Mouse (Mus musculus): Measurements from ENCODE around the gene Grasp.

- TF ChIP-seq EP300 (IDR thresholded peaks at IDR 0.05; ENCODE audit: low read depth) (no peak), CTCF (IDR thresholded peaks at IDR 0.05; ENCODE audit: low read depth) (no peak)
Observed at GRCm38 (mm10) chr15:101180363-101181105, 43.5 kb upstream of the Grasp start.

Data from liver, postnatal 0 days (tissue).